17 mouse cellular contexts compared by ENCODE assay signal in genomic region chr5:126328276-126328675, GRCm38 (mm10).
A peak's percentile ranks its signal among the peaks of the same experiment; 100 is the strongest.
DNase-seq lines count a peak whose midpoint lies in the region; ATAC-seq and TF ChIP-seq lines count a peak whose summit lies in the region.
"Had no signal": no experiment of that assay in that cellular context is flagged by ENCODE, and none has a peak within 500 bp of the region (broad histone marks: within the 10 kb centered on the region; RNA-seq: fewer than 3 reads in every experiment).

No protein-coding gene starts in this region.

- no peaks in the 10 kb centered on the region for H3K27me3 ChIP-seq in kidney, postnatal 0 days (ENCODE audit: insufficient read depth, low read length)
- no peaks in the 10 kb centered on the region for H3K27me3 ChIP-seq in midbrain, embryonic 14.5 days (ENCODE audit: control insufficient read depth, insufficient read depth, low read length)
- H3K27me3 ChIP-seq in midbrain, embryonic 15.5 days (replicated peaks): no peaks in the 10 kb centered on the region
- H3K27me3 ChIP-seq: liver, embryonic 13.5 days had no signal

- H3K9me3 ChIP-seq in kidney, postnatal 0 days (replicated peaks; ENCODE audit: low read length): no peaks in the 10 kb centered on the region
- H3K9me3 ChIP-seq in midbrain, embryonic 14.5 days (ENCODE audit: control insufficient read depth, low read length): no peaks in the 10 kb centered on the region
- no peaks in the 10 kb centered on the region; the same call in 1 of the 2 replicates for H3K9me3 ChIP-seq in midbrain, embryonic 15.5 days
- H3K9me3 ChIP-seq: forebrain, embryonic 13.5 days had no signal

- TF ChIP-seq CTCF in kidney, postnatal 0 days (IDR thresholded peaks at IDR 0.05; ENCODE audit: low read depth): peak; percentile 37; the same call in 1 of the 2 replicates

- H3K4me2 ChIP-seq in kidney, postnatal 0 days (ENCODE audit: low read length): no peak overlapping the region
- H3K4me2 ChIP-seq in midbrain, embryonic 14.5 days (ENCODE audit: low read length): no peak overlapping the region
- no peak overlapping the region for H3K4me2 ChIP-seq in midbrain, embryonic 15.5 days
- H3K4me2 ChIP-seq: forebrain, embryonic 13.5 days; heart, embryonic 11.5 days; liver, embryonic 13.5 days had no signal

- no peak overlapping the region for H3K4me3 ChIP-seq in kidney, postnatal 0 days (replicated peaks; ENCODE audit: low read depth, low read length)
- H3K4me3 ChIP-seq in midbrain, embryonic 14.5 days (replicated peaks; ENCODE audit: low read depth, low read length): no peak overlapping the region
- no peak overlapping the region for H3K4me3 ChIP-seq in midbrain, embryonic 15.5 days
- H3K4me3 ChIP-seq: forebrain, embryonic 13.5 days; liver, embryonic 13.5 days had no signal

- H3K4me1 ChIP-seq in kidney, postnatal 0 days (replicated peaks; ENCODE audit: insufficient read depth, low read length): no peaks in the 10 kb centered on the region
- H3K4me1 ChIP-seq in midbrain, embryonic 14.5 days (ENCODE audit: control insufficient read depth, insufficient read depth, low read length): no peaks in the 10 kb centered on the region
- H3K4me1 ChIP-seq in midbrain, embryonic 15.5 days: peaks cover 4% of the 10 kb centered on the region; the same call in 1 of the 2 replicates
- H3K4me1 ChIP-seq: liver, embryonic 13.5 days had no signal

- no peak overlapping the region for H3K27ac ChIP-seq in kidney, postnatal 0 days
- H3K27ac ChIP-seq in midbrain, embryonic 14.5 days (replicated peaks; ENCODE audit: low read depth, low read length): no peak overlapping the region
- H3K27ac ChIP-seq in midbrain, embryonic 15.5 days: no peak overlapping the region
- H3K27ac ChIP-seq: forebrain, embryonic 13.5 days; liver, embryonic 13.5 days had no signal

- H3K36me3 ChIP-seq in kidney, postnatal 0 days (ENCODE audit: insufficient read depth, low read length): no peaks in the 10 kb centered on the region
- H3K36me3 ChIP-seq in midbrain, embryonic 14.5 days (ENCODE audit: control insufficient read depth, insufficient read depth, low read length): no peaks in the 10 kb centered on the region
- no peaks in the 10 kb centered on the region for H3K36me3 ChIP-seq in midbrain, embryonic 15.5 days (replicated peaks)
- H3K36me3 ChIP-seq: liver, embryonic 13.5 days had no signal

- ATAC-seq in kidney, postnatal 0 days (replicated peaks; ENCODE audit: low FRiP score, low read depth): no peak
- ATAC-seq in midbrain, embryonic 14.5 days (ENCODE audit: low FRiP score, low TSS enrichment): no peak
- ATAC-seq in midbrain, embryonic 15.5 days (replicated peaks): no peak
- ATAC-seq: activated CD4-positive, CD25-positive, alpha-beta regulatory T cell, adult 4 months; forebrain, embryonic 13.5 days; lung, postnatal 0 days had no signal

- 42% methylated on average over 3 of the region's 3 CpGs for WGBS in kidney, postnatal 0 days
- WGBS in midbrain, embryonic 14.5 days: 38% methylated on average over 3 of the region's 3 CpGs
- WGBS in midbrain, embryonic 15.5 days: 41% methylated on average over 3 of the region's 3 CpGs

- no peak for DNase-seq in kidney, postnatal 0 days (ENCODE audit: low spot score)
- no peak for DNase-seq in kidney, postnatal 10 days
- peak; percentile 16 for DNase-seq in midbrain, embryonic 14.5 days
- DNase-seq in NIH3T3 (ENCODE audit: low read depth): peak; percentile 14
- DNase-seq in mesoderm, embryonic 11.5 days (ENCODE audit: low read depth, low spot score): peak; percentile 26
- no peak for DNase-seq in heart, adult 8-10 months (ENCODE audit: low spot score)
- DNase-seq: adrenal gland, postnatal 14 days; cerebellum, adult 2 months; gastrocnemius, postnatal 14 days; kidney, adult 18-20 months; liver, embryonic 13.5 days; right cerebral cortex, adult 18-20 months had no signal

- H3K9ac ChIP-seq in kidney, postnatal 0 days (ENCODE audit: low read depth, low read length): no peak overlapping the region
- H3K9ac ChIP-seq in midbrain, embryonic 14.5 days (replicated peaks; ENCODE audit: low read length): no peak overlapping the region
- no peak overlapping the region for H3K9ac ChIP-seq in midbrain, embryonic 15.5 days
- H3K9ac ChIP-seq: forebrain, embryonic 13.5 days; liver, embryonic 13.5 days had no signal

Comparison
In these comparisons a context has a peak if more than half of its experiments do, and no peak if none do; other contexts are left out.
1. DNase-seq: peak in midbrain, embryonic 14.5 days (single experiment), NIH3T3 (single experiment) and mesoderm, embryonic 11.5 days (single experiment); none in kidney, postnatal 0 days (single experiment), kidney, postnatal 10 days (single experiment) and heart, adult 8-10 months (single experiment).